Comparison of ENCODE assay signal across 23 mouse cellular contexts in genomic region chr5:98376058-98376798, GRCm38 (mm10). TPM values are rescaled to one million over a fixed set of nuclear protein-coding genes. Genes with fewer than 3 reads are reported as not detected.
A peak's percentile ranks its signal among the peaks of the same experiment; 100 is the strongest.
DNase-seq lines count a peak whose midpoint lies in the region; ATAC-seq and TF ChIP-seq lines count a peak whose summit lies in the region.
"Had no signal": no experiment of that assay in that cellular context is flagged by ENCODE, and none has a peak within 500 bp of the region (broad histone marks: within the 10 kb centered on the region; RNA-seq: fewer than 3 reads in every experiment).

No protein-coding gene starts in this region.

- no peak for TF ChIP-seq POLR2A in small intestine, adult 2 months (IDR thresholded peaks at IDR 0.05; ENCODE audit: low read depth, low read length)

- H3K4me3 ChIP-seq in forebrain, embryonic 14.5 days (ENCODE audit: low read depth, low read length): no peak overlapping the region
- no peak overlapping the region for H3K4me3 ChIP-seq in forebrain, postnatal 0 days (ENCODE audit: low read depth, low read length)
- H3K4me3 ChIP-seq in kidney, embryonic 14.5 days (ENCODE audit: low read length): no peak overlapping the region
- no peak overlapping the region for H3K4me3 ChIP-seq in intestine, embryonic 14.5 days (ENCODE audit: low read depth, low read length)
- no peak overlapping the region for H3K4me3 ChIP-seq in small intestine, adult 2 months (ENCODE audit: low read depth, low read length)
- no peak overlapping the region for H3K4me3 ChIP-seq in midbrain, embryonic 13.5 days (replicated peaks)
- H3K4me3 ChIP-seq: gastrocnemius, adult 2 months; heart, embryonic 10.5 days; limb, embryonic 12.5 days; myocyte had no signal

- ATAC-seq in forebrain, embryonic 14.5 days: 0 out of 2 replicates have a peak, but pooled peaks have one; percentile 29
- ATAC-seq in forebrain, postnatal 0 days: no peak
- 0 out of 2 replicates have a peak, but pooled peaks have one; percentile 6 for ATAC-seq in kidney, embryonic 14.5 days (ENCODE audit: low FRiP score, low TSS enrichment)
- ATAC-seq in intestine, embryonic 14.5 days (replicated peaks; ENCODE audit: low FRiP score, low TSS enrichment, low read depth): peak; percentile 60; the same call in 1 of the 2 replicates
- no peak for ATAC-seq in midbrain, embryonic 13.5 days
- ATAC-seq: hindbrain, embryonic 16.5 days; liver, postnatal 0 days; lung, postnatal 0 days; midbrain, embryonic 16.5 days had no signal

- H3K27me3 ChIP-seq in forebrain, embryonic 14.5 days (replicated peaks; ENCODE audit: control insufficient read depth, insufficient read depth, low read length): no peaks in the 10 kb centered on the region
- H3K27me3 ChIP-seq in forebrain, postnatal 0 days (ENCODE audit: insufficient read depth, low read length): no peaks in the 10 kb centered on the region
- no peaks in the 10 kb centered on the region for H3K27me3 ChIP-seq in kidney, embryonic 14.5 days (ENCODE audit: control insufficient read depth, insufficient read depth, low read length)
- H3K27me3 ChIP-seq in intestine, embryonic 14.5 days (replicated peaks; ENCODE audit: control insufficient read depth, insufficient read depth, low read length): no peaks in the 10 kb centered on the region
- no peaks in the 10 kb centered on the region for H3K27me3 ChIP-seq in small intestine, adult 2 months (ENCODE audit: control insufficient read depth, insufficient read depth, low read length)
- no peaks in the 10 kb centered on the region for H3K27me3 ChIP-seq in midbrain, embryonic 13.5 days
- H3K27me3 ChIP-seq: limb, embryonic 12.5 days had no signal

- H3K4me1 ChIP-seq in forebrain, embryonic 14.5 days (ENCODE audit: control insufficient read depth, insufficient read depth, low read length): no peaks in the 10 kb centered on the region; the same call in 1 of the 2 replicates
- no peaks in the 10 kb centered on the region for H3K4me1 ChIP-seq in forebrain, postnatal 0 days (ENCODE audit: insufficient read depth)
- H3K4me1 ChIP-seq in kidney, embryonic 14.5 days (ENCODE audit: control insufficient read depth, insufficient read depth, low read length): no peaks in the 10 kb centered on the region
- H3K4me1 ChIP-seq in intestine, embryonic 14.5 days (replicated peaks; ENCODE audit: control insufficient read depth, insufficient read depth, low read length): no peaks in the 10 kb centered on the region
- H3K4me1 ChIP-seq in small intestine, adult 2 months (ENCODE audit: control insufficient read depth, insufficient read depth, insufficient read length, low read length): 0 out of 2 replicates have a peak, but pooled peaks cover 3% of the 10 kb centered on the region
- 0 out of 2 replicates have a peak, but pooled peaks cover 2% of the 10 kb centered on the region for H3K4me1 ChIP-seq in midbrain, embryonic 13.5 days (replicated peaks)
- H3K4me1 ChIP-seq: heart, embryonic 10.5 days had no signal

- no peak for TF ChIP-seq CTCF in forebrain, postnatal 0 days (IDR thresholded peaks at IDR 0.05; ENCODE audit: low read depth)
- TF ChIP-seq CTCF in small intestine, adult 2 months (IDR thresholded peaks at IDR 0.05; ENCODE audit: extremely low read depth, insufficient read length, insufficient replicate concordance, low read depth, low read length): no peak

- H3K4me2 ChIP-seq in forebrain, embryonic 14.5 days (ENCODE audit: low read length): no peak overlapping the region
- no peak overlapping the region for H3K4me2 ChIP-seq in forebrain, postnatal 0 days (ENCODE audit: low read depth)
- no peak overlapping the region for H3K4me2 ChIP-seq in kidney, embryonic 14.5 days (replicated peaks; ENCODE audit: low read depth, low read length)
- no peak overlapping the region for H3K4me2 ChIP-seq in intestine, embryonic 14.5 days (ENCODE audit: low read length)
- H3K4me2 ChIP-seq in midbrain, embryonic 13.5 days (replicated peaks): no peak overlapping the region
- H3K4me2 ChIP-seq: limb, embryonic 12.5 days; liver, embryonic 11.5 days had no signal

- no peaks in the 10 kb centered on the region for H3K9me3 ChIP-seq in forebrain, embryonic 14.5 days (replicated peaks; ENCODE audit: control insufficient read depth, low read length)
- no peaks in the 10 kb centered on the region for H3K9me3 ChIP-seq in forebrain, postnatal 0 days (ENCODE audit: low read length)
- H3K9me3 ChIP-seq in kidney, embryonic 14.5 days (ENCODE audit: control insufficient read depth, low read length): no peaks in the 10 kb centered on the region
- H3K9me3 ChIP-seq in intestine, embryonic 14.5 days (ENCODE audit: control insufficient read depth, low read length): no peaks in the 10 kb centered on the region
- H3K9me3 ChIP-seq in midbrain, embryonic 13.5 days: no peaks in the 10 kb centered on the region
- H3K9me3 ChIP-seq: heart, embryonic 10.5 days; limb, embryonic 12.5 days had no signal

- DNase-seq in forebrain, embryonic 14.5 days (ENCODE audit: low spot score): peak; percentile 25
- no peak for DNase-seq in forebrain, postnatal 0 days
- no peak for DNase-seq in kidney, adult 11 months
- DNase-seq in intestine, embryonic 14.5 days (ENCODE audit: low spot score): no peak
- DNase-seq: adrenal gland, postnatal 10 days; cerebellum, adult 2 months; cerebellum, postnatal 25 days; embryo, embryonic 11 days; gastrocnemius, adult 2 months; liver, postnatal 0 days; thymus, postnatal 14 days had no signal

- 27% methylated on average over 8 of the region's 8 CpGs for WGBS in forebrain, embryonic 14.5 days
- WGBS in forebrain, postnatal 0 days: 32% methylated on average over 8 of the region's 8 CpGs
- WGBS in kidney, embryonic 14.5 days: 54% methylated on average over 8 of the region's 8 CpGs
- 74% methylated on average over 8 of the region's 8 CpGs for WGBS in intestine, embryonic 14.5 days
- 29% methylated on average over 8 of the region's 8 CpGs for WGBS in small intestine, adult 2 months
- WGBS in midbrain, embryonic 13.5 days: 75% methylated on average over 8 of the region's 8 CpGs

- H3K36me3 ChIP-seq in forebrain, embryonic 14.5 days (ENCODE audit: control insufficient read depth, insufficient read depth, low read length): no peaks in the 10 kb centered on the region
- no peaks in the 10 kb centered on the region for H3K36me3 ChIP-seq in forebrain, postnatal 0 days (ENCODE audit: insufficient read depth)
- no peaks in the 10 kb centered on the region for H3K36me3 ChIP-seq in kidney, embryonic 14.5 days (ENCODE audit: control insufficient read depth, insufficient read depth, low read length)
- no peaks in the 10 kb centered on the region for H3K36me3 ChIP-seq in intestine, embryonic 14.5 days (ENCODE audit: control insufficient read depth, insufficient read depth, low read length)
- H3K36me3 ChIP-seq in small intestine, adult 2 months (ENCODE audit: control insufficient read depth, insufficient read depth, low read length): no peaks in the 10 kb centered on the region
- no peaks in the 10 kb centered on the region for H3K36me3 ChIP-seq in midbrain, embryonic 13.5 days
- H3K36me3 ChIP-seq: heart, embryonic 10.5 days; limb, embryonic 12.5 days had no signal

- no peak overlapping the region for H3K9ac ChIP-seq in forebrain, embryonic 14.5 days (ENCODE audit: low read length)
- H3K9ac ChIP-seq in forebrain, postnatal 0 days: no peak overlapping the region
- no peak overlapping the region for H3K9ac ChIP-seq in kidney, embryonic 14.5 days (ENCODE audit: low read depth, low read length)
- no peak overlapping the region for H3K9ac ChIP-seq in intestine, embryonic 14.5 days (ENCODE audit: low read length)
- H3K9ac ChIP-seq in midbrain, embryonic 13.5 days (replicated peaks): no peak overlapping the region
- H3K9ac ChIP-seq: limb, embryonic 12.5 days; liver, postnatal 0 days had no signal

- no peak overlapping the region for H3K27ac ChIP-seq in forebrain, embryonic 14.5 days (ENCODE audit: low read depth, low read length)
- H3K27ac ChIP-seq in forebrain, postnatal 0 days (ENCODE audit: low read depth, low read length): no peak overlapping the region
- H3K27ac ChIP-seq in kidney, embryonic 14.5 days (ENCODE audit: low read depth, low read length): no peak overlapping the region
- no peak overlapping the region for H3K27ac ChIP-seq in intestine, embryonic 14.5 days (ENCODE audit: low read depth)
- peak overlapping the region; percentile 66 for H3K27ac ChIP-seq in small intestine, adult 2 months (ENCODE audit: insufficient read depth, low read depth, low read length)
- H3K27ac ChIP-seq in midbrain, embryonic 13.5 days: no peak overlapping the region
- H3K27ac ChIP-seq: gastrocnemius, adult 2 months; heart, embryonic 10.5 days; limb, embryonic 12.5 days; macrophage had no signal

RNA-seq across cellular contexts. Expression of gene Cfap299, which starts 47.1 kb away (rescaled TPM):
- polyA plus RNA-seq in forebrain, embryonic 14.5 days (2014; fragmentation: Nextera tagmentation; extraction: Ambion mirVana): 1.5 and 1.7 TPM in 2 replicates
- total RNA-seq in forebrain, postnatal 0 days (2014; rRNA removed): 0.69 and 0.81 TPM in 2 replicates
- 3.4 and 5.3 TPM in 2 replicates for polyA plus RNA-seq in forebrain, postnatal 0 days (2015; fragmentation: Nextera tagmentation; extraction: Ambion mirVana)
- polyA plus RNA-seq in kidney, embryonic 14.5 days (2014; fragmentation: Nextera tagmentation; extraction: Ambion mirVana): 0.43 and 0.63 TPM in 2 replicates
- 0.36 TPM in 1 of 2 replicates, not detected in the other for polyA plus RNA-seq in intestine, embryonic 14.5 days (2014; fragmentation: Nextera tagmentation; extraction: Ambion mirVana)
- not detected in 2 replicates for polyA plus RNA-seq in small intestine, adult 2 months (2012; rRNA removed)
- polyA plus RNA-seq in midbrain, embryonic 13.5 days (2015; fragmentation: Nextera tagmentation; extraction: Ambion mirVana): 0.55 and 0.73 TPM in 2 replicates
- total RNA-seq: adrenal gland, postnatal 10 days; gastrocnemius, adult 2 months; hematopoietic stem cell, adult 5-6 weeks had no signal
- polyA plus RNA-seq: liver, postnatal 0 days; macrophage; myocyte had no signal

Comparison
In these comparisons a context has a peak if more than half of its experiments do, and no peak if none do; other contexts are left out.
1. ATAC-seq: peak in forebrain, embryonic 14.5 days (single experiment), kidney, embryonic 14.5 days (single experiment) and intestine, embryonic 14.5 days (single experiment); none in forebrain, postnatal 0 days (single experiment) and midbrain, embryonic 13.5 days (single experiment).